Mouse (Mus musculus) limb, embryonic 14.5 days (tissue): ENCODE measurements around the gene Mdfic. TPM values are rescaled to one million over a fixed set of nuclear protein-coding genes. Genes with fewer than 3 reads are reported as not detected.

Source experiments
- ATAC-seq: fragments of 200-750 bp; cut with Nextera tagmentation; 2 replicates; pipeline ENCODE4 v1.8.0; 2017; ENCODE audit warnings: low read depth, moderate number of reproducible peaks, moderate TSS enrichment; ENCODE audit not compliant: low FRiP score
- DNase-seq: peaks from one replicate; pipeline ENCODE4 v3.0.0-alpha.2; 2015; ENCODE audit warnings: low spot score
- H3K27ac ChIP-seq: fragments of 300-500 bp; sonication (generic); replicated peaks from 2 replicates; pipeline ENCODE4 v1.5.1; 2014; ENCODE audit warnings: low read depth, mild to moderate bottlenecking, low read length, moderate library complexity, mixed read lengths
- H3K27me3 ChIP-seq: fragments of 300-500 bp; sonication (generic); 2 replicates; pipeline ENCODE4 v1.6.1; 2014; ENCODE audit warnings: low read length, mixed read lengths; ENCODE audit not compliant: control insufficient read depth, insufficient read depth
- H3K36me3 ChIP-seq: fragments of 300-500 bp; sonication (generic); 2 replicates; pipeline ENCODE4 v1.6.1; 2014; ENCODE audit warnings: mild to moderate bottlenecking, low read length, moderate library complexity, mixed read lengths; ENCODE audit not compliant: control insufficient read depth, insufficient read depth
- H3K4me1 ChIP-seq: fragments of 300-500 bp; sonication (generic); 2 replicates; pipeline ENCODE4 v1.6.1; 2014; ENCODE audit warnings: antibody characterized with exemption, low read length, mixed read lengths; ENCODE audit not compliant: control insufficient read depth, insufficient read depth
- H3K4me2 ChIP-seq: fragments of 300-500 bp; sonication (generic); replicated peaks from 2 replicates; pipeline ENCODE4 v1.6.1; 2014; ENCODE audit warnings: low read depth, mild to moderate bottlenecking, low read length, moderate library complexity; ENCODE audit not compliant: severe bottlenecking
- H3K4me3 ChIP-seq: fragments of 300-500 bp; sonication (generic); replicated peaks from 2 replicates; pipeline ENCODE4 v1.5.1; 2014; ENCODE audit warnings: low read length
- H3K9ac ChIP-seq: fragments of 300-500 bp; sonication (generic); 2 replicates; pipeline ENCODE4 v1.6.1; 2014; ENCODE audit warnings: mild to moderate bottlenecking, low read depth, low read length, moderate library complexity; ENCODE audit not compliant: severe bottlenecking
- H3K9me3 ChIP-seq: fragments of 300-500 bp; sonication (generic); 2 replicates; pipeline ENCODE4 v1.6.1; 2016; ENCODE audit warnings: low read length; ENCODE audit not compliant: control insufficient read depth
- POLR2A ChIP-seq: fragments of 200-500 bp; IDR thresholded peaks from 2 replicates; pipeline ENCODE4 v1.8.0; 2012; ENCODE audit warnings: inconsistent platforms, mild to moderate bottlenecking, moderate library complexity, borderline replicate concordance; ENCODE audit not compliant: insufficient read depth, insufficient read length; ENCODE audit errors: extremely low read depth
- WGBS: fragments of 180-500 bp; shearing (Covaris S2); extraction: QIAGEN DNeasy Blood & Tissue Kit; methylation state at CpG from one replicate; pipeline ENCODE4 v1.1.7; 2014; 5-methylcytosine and 5-hydroxymethylcytosine counted together
- polyA plus RNA-seq, 2 experiments: library from polyadenylated mRNA; depleted of rRNA in 1 of 2; stranded (reverse) in 1 of 2; unstranded in 1 of 2; fragments of >200 nt; fragmentation: Nextera tagmentation in 1 of 2; extraction: Ambion mirVana in 1 of 2; gene quantifications; 2 replicates each; pipeline versions ENCODE4 v1.2.1 to v1.2.3; 2012 to 2014

Gene Mdfic
- polyA plus RNA-seq, 2 experiments: 14.2 to 27.7 TPM

DNA sequence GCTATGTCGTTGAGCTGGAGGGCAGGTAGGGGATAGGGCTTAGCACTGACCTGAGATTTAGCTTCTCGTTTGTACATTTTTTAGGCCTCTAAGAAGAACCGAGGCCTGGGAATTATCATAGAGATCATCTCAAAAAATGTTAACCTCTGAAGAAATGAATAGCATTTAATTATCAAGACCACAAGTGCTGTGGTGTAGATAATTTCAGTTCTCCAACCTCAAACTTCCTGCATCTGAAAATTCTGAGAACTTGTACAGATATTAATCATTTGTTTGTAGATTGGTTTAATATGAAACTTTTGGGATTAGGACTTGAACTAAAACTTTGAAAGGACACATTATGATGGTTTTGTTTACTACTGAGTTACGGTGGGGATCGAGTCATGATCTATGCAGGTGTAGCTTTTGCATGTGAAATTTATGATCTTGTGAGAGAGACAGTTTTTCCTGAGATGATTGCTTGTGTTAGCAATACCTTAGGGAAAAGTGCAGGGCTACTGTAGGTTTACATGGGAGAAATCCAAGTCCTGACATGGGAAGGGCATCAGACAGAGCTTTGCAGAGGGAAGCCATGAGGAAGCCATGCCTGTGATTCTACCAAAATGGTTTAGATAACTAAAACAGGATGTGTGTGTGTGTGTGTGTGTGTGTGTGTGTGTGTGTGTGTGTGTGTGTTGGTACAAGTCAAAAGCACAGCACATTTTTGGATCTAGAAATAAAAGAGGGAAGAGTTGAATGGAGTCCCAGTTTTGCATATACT, 27.1 kb downstream of the Mdfic start:
- DNase-seq: no peak
- Histone ChIP-seq H3K27ac (no peak overlapping the region), H3K27me3 (no peaks in the 10 kb centered on the region), H3K4me2 (no peak overlapping the region), H3K9me3 (no peaks in the 10 kb centered on the region), H3K36me3 (peaks cover 25% of the 10 kb centered on the region), H3K9ac (no peak overlapping the region), H3K4me3 (no peak overlapping the region), H3K4me1 (peaks cover 10% of the 10 kb centered on the region)
- ATAC-seq: no peak
- 92% methylated on average over 5 of the region's 5 CpGs for WGBS
- no peak for TF ChIP-seq POLR2A

DNA sequence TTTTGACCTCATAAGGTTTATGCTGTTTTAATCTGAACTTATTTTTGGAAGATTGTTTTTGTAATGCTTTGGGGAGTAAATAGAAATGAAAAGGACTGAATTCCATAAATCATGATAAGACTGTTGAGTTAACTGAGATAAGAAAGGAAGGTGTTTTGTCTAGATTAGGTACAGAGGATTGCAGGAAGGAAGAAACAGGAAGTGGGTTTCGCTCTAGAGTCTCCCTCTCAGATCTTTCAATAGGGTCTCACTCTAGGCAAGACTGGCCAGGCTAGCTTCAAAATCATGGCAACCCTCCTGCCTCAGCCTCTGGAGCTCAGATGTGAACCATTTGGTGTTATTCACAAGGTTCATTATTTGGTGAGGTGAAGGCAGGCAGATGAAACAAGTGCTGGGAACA, 27.8 kb downstream of the Mdfic start:
- no peak for ATAC-seq
- H3K9me3 ChIP-seq: no peaks in the 10 kb centered on the region
- DNase-seq: no peak
- H3K9ac ChIP-seq: no peak overlapping the region
- H3K4me1 ChIP-seq: peaks cover 4% of the 10 kb centered on the region
- H3K27me3 ChIP-seq: no peaks in the 10 kb centered on the region
- H3K4me2 ChIP-seq: no peak overlapping the region
- H3K27ac ChIP-seq: no peak overlapping the region
- H3K4me3 ChIP-seq: no peak overlapping the region
- TF ChIP-seq POLR2A: no peak
- WGBS: 91% methylated on average over 1 of the region's 1 CpGs
- H3K36me3 ChIP-seq: peaks cover 22% of the 10 kb centered on the region

DNA sequence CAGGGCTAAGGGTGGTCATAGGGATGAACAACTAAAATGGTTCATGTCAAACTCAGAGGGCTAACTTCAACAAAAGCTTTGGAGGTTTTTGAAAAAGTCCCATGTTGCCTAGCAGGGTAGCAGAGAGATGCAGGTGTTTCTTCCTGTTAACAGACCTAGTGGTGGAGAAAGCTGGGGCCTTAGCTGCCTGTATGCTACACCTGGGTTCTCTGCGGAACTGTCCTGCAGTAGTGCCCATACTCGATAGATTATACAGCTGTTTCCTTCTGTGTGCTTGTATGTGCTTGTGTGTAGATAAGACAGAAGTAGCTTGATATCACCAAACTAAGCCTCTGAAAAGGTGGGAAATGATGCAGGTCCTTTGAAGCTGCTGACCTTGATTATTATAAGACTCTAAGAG, 28.5 kb downstream of the Mdfic start:
- Histone ChIP-seq H3K9me3 (no peaks in the 10 kb centered on the region), H3K4me1 (no peaks in the 10 kb centered on the region), H3K36me3 (peaks cover 19% of the 10 kb centered on the region), H3K27ac (no peak overlapping the region), H3K9ac (no peak overlapping the region), H3K27me3 (no peaks in the 10 kb centered on the region), H3K4me3 (no peak overlapping the region), H3K4me2 (no peak overlapping the region)
- 94% methylated on average over 2 of the region's 2 CpGs for WGBS
- no peak for ATAC-seq
- no peak for TF ChIP-seq POLR2A
- no peak for DNase-seq

DNA sequence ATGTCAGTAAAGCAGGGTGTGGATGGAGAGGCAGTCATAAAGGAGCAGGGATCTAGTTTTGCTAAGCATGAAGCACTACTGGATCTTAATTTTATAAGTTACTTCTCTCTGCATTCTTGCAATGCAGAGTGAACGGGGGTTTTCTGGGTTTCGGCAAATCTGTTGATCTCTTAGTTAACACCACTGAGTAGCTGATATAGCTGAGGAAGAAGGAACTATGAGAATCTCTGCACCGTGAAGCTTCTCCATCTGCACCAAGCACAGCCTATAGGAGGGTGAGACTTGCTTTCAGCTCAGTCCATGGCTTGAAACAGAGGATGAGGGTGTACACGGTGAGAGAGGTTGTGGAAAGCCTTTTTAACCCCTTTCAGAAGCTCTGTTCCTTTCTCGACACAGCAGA, 29.6 kb downstream of the Mdfic start:
- ATAC-seq (no peak), DNase-seq (no peak)
- peaks cover 19% of the 10 kb centered on the region for H3K36me3 ChIP-seq
- no peak overlapping the region for H3K9ac ChIP-seq
- no peaks in the 10 kb centered on the region for H3K4me1 ChIP-seq
- no peak overlapping the region for H3K4me2 ChIP-seq
- no peak overlapping the region for H3K4me3 ChIP-seq
- no peaks in the 10 kb centered on the region for H3K27me3 ChIP-seq
- no peak for TF ChIP-seq POLR2A
- H3K9me3 ChIP-seq: no peaks in the 10 kb centered on the region
- 78% methylated on average over 5 of the region's 5 CpGs for WGBS
- no peak overlapping the region for H3K27ac ChIP-seq

DNA sequence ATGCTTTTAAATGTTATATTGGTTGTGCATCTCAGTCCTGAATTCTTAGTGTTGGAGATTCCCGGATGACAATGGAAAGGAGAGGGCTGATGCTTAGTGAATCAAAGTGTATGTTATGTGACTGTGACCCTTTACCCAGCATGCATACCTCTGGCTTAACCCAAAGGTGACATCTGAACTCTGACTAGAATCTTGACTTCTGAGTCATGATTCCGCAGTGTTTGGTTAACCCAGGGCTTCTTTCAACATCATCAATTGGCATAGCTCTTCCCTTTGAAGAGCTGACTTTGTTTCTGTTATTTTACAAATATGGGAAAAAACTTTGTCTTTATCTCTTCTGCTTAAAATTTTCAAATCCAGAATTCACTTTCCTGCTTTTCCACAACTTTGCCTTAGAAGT, 30.9 kb downstream of the Mdfic start:
- Histone ChIP-seq H3K27ac (no peak overlapping the region), H3K4me3 (no peak overlapping the region), H3K9ac (no peak overlapping the region), H3K36me3 (peaks cover 13% of the 10 kb centered on the region), H3K4me1 (no peaks in the 10 kb centered on the region), H3K4me2 (no peak overlapping the region), H3K27me3 (no peaks in the 10 kb centered on the region), H3K9me3 (no peaks in the 10 kb centered on the region)
- ATAC-seq (no peak), DNase-seq (no peak)
- TF ChIP-seq POLR2A: no peak
- WGBS: 97% methylated on average over 2 of the region's 2 CpGs

DNA sequence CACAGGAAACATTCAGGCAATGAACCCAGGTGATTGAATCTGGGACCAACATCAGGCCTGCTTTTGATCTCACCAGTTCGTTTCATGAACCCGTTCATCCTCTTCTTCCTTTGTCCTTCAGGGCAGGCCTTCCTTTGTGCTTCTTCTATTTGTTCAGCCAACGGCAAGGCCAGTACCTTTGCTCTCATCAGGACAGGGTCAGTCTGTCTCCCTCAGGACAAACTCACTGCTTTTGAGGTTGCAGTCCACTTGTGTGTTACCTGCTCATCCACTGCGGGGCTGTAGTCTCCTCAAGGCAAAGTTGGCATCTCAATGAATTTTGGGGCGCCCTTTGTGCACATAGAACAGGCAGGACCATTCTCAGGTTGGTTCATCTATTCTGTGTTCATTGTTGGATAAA, 31.7 kb downstream of the Mdfic start:
- H3K4me2 ChIP-seq: no peak overlapping the region
- 95% methylated on average over 5 of the region's 5 CpGs for WGBS
- H3K36me3 ChIP-seq: peaks cover 10% of the 10 kb centered on the region
- H3K9me3 ChIP-seq: no peaks in the 10 kb centered on the region
- H3K9ac ChIP-seq: no peak overlapping the region
- H3K27me3 ChIP-seq: no peaks in the 10 kb centered on the region
- no peak for TF ChIP-seq POLR2A
- no peak overlapping the region for H3K27ac ChIP-seq
- DNase-seq: no peak
- ATAC-seq: no peak
- no peaks in the 10 kb centered on the region for H3K4me1 ChIP-seq
- no peak overlapping the region for H3K4me3 ChIP-seq
